Comparison of ENCODE assay signal across 10 mouse cellular contexts in the genomic region with DNA sequence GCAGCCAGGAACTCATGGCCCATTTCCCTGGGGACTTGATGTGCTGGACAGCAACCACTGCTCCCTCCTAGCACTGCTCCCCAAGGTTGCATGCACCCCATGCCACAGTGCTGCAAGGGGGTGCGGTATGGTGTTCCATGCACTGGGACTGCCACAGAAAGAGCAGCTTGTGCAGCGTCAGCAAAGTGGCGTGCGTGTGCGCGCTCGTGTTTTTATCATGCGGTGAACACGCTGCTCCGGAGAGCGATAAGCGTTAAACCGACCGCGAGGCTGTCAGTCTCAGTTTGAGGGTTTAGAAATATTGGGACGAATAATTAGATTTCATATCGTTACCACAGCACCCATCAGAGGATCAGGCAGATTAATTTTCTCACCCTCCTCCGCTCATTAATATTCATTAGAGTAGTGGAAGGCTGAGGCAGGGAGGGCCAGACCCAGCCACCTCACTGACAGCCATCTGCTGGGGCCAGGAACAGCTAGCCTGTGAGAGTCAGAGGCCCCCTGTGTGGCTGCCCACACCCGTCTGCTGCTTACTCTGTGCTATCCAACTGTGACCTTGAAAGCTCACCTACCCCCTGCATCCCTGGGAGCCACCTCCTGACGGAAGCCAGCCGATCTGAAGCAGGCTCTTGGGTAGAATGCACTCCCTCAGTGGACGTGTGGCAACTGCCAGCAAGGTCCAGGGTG. TPM values are rescaled to one million over a fixed set of nuclear protein-coding genes. Genes with fewer than 3 reads are reported as not detected.
DNase-seq lines count a peak whose midpoint lies in the region; ATAC-seq and TF ChIP-seq lines count a peak whose summit lies in the region.
"Had no signal": no experiment of that assay in that cellular context is flagged by ENCODE, and none has a peak within 500 bp of the region (broad histone marks: within the 10 kb centered on the region; RNA-seq: fewer than 3 reads in every experiment).

No protein-coding gene starts in this region.

- H3K27ac ChIP-seq in heart, embryonic 15.5 days: peak overlapping the region; percentile 70
- peak overlapping the region; percentile 65 for H3K27ac ChIP-seq in liver, adult 2 months (replicated peaks; ENCODE audit: insufficient read depth, low read depth, low read length)
- H3K27ac ChIP-seq in neural tube, embryonic 13.5 days (replicated peaks): peak overlapping the region; percentile 29; the same call in 1 of the 2 replicates

- H3K4me2 ChIP-seq in heart, embryonic 15.5 days: no peak overlapping the region
- no peak overlapping the region for H3K4me2 ChIP-seq in neural tube, embryonic 13.5 days

- no peaks in the 10 kb centered on the region for H3K79me2 ChIP-seq in liver, adult 2 months (ENCODE audit: control insufficient read depth, insufficient read depth, low read length)

- H3K4me1 ChIP-seq in heart, embryonic 15.5 days (replicated peaks): peaks cover 72% of the 10 kb centered on the region
- H3K4me1 ChIP-seq in liver, adult 2 months (ENCODE audit: control insufficient read depth, insufficient read depth, low read length): peaks cover 35% of the 10 kb centered on the region
- peaks cover 42% of the 10 kb centered on the region for H3K4me1 ChIP-seq in neural tube, embryonic 13.5 days (replicated peaks)

- H3K9ac ChIP-seq in heart, embryonic 15.5 days: no peak overlapping the region
- peak overlapping the region; percentile 45 for H3K9ac ChIP-seq in liver, adult 2 months (ENCODE audit: low read depth, low read length)
- no peak overlapping the region for H3K9ac ChIP-seq in neural tube, embryonic 13.5 days

- no peak for TF ChIP-seq CTCF in liver, adult 2 months (IDR thresholded peaks at IDR 0.05; ENCODE audit: low read depth, low read length)

- 75% methylated on average over 22 of the region's 22 CpGs for WGBS in heart, embryonic 15.5 days
- 80% methylated on average over 22 of the region's 22 CpGs for WGBS in liver, adult 2 months
- 67% methylated on average over 22 of the region's 22 CpGs for WGBS in neural tube, embryonic 13.5 days

- DNase-seq in heart, adult 9 months (ENCODE audit: low spot score in 2 of 2): no peak
- DNase-seq in liver, adult 2 months (ENCODE audit: extremely low read depth, low read depth, low spot score): no peak
- no peak for DNase-seq in kidney, postnatal 10 days
- DNase-seq in thymus, postnatal 0 days (ENCODE audit: low spot score): no peak
- DNase-seq in left cerebral cortex, postnatal 14 days (ENCODE audit: low spot score in 2 of 2): no peak
- DNase-seq: kidney, postnatal 14 days; lung, adult 18-20 months had no signal

- ATAC-seq in heart, embryonic 15.5 days (replicated peaks; ENCODE audit: insufficient number of reproducible peaks, insufficient read depth, low FRiP score, low read depth): no peak
- peak; percentile 55 for ATAC-seq in erythroid progenitor cell, adult 5-6 weeks (replicated peaks; ENCODE audit: low FRiP score, poor library complexity, severe bottlenecking)
- no peak; the same call in 1 of the 2 replicates for ATAC-seq in neural tube, embryonic 13.5 days (ENCODE audit: low read depth)

- H3K9me3 ChIP-seq in heart, embryonic 15.5 days (replicated peaks): no peaks in the 10 kb centered on the region
- H3K9me3 ChIP-seq in neural tube, embryonic 13.5 days: no peaks in the 10 kb centered on the region

- no peak for TF ChIP-seq POLR2A in liver, adult 2 months (IDR thresholded peaks at IDR 0.05; ENCODE audit: extremely low read depth, insufficient read depth, low read length)

- no peak overlapping the region for H3K4me3 ChIP-seq in heart, embryonic 15.5 days
- H3K4me3 ChIP-seq in liver, adult 2 months (ENCODE audit: insufficient read depth, low read depth, low read length): no peak overlapping the region
- no peak overlapping the region for H3K4me3 ChIP-seq in neural tube, embryonic 13.5 days

- 0 out of 2 replicates have a peak, but pooled peaks cover 3% of the 10 kb centered on the region for H3K27me3 ChIP-seq in heart, embryonic 15.5 days
- no peaks in the 10 kb centered on the region for H3K27me3 ChIP-seq in liver, adult 2 months (ENCODE audit: control insufficient read depth, insufficient read depth, low read length)
- H3K27me3 ChIP-seq in neural tube, embryonic 13.5 days: peaks cover 13% of the 10 kb centered on the region

- intact Hi-C loops in left cerebral cortex, postnatal 14 days (cut with DNase I): loop anchor here (5.0 kb wide), 1 partner anchor 357 kb away; no protein-coding TSS in a partner anchor

- peaks cover 18% of the 10 kb centered on the region for H3K36me3 ChIP-seq in heart, embryonic 15.5 days
- H3K36me3 ChIP-seq in liver, adult 2 months (ENCODE audit: control insufficient read depth, insufficient read depth, low read length): peaks cover 13% of the 10 kb centered on the region; the same call in 1 of the 2 replicates
- no peaks in the 10 kb centered on the region for H3K36me3 ChIP-seq in neural tube, embryonic 13.5 days

RNA-seq across cellular contexts. Expression of gene Trhr2, which starts 30.9 kb away (rescaled TPM):
- polyA plus RNA-seq in heart, embryonic 15.5 days (2015; fragmentation: Nextera tagmentation; extraction: Ambion mirVana): not detected in 2 replicates
- not detected in 2 replicates for total RNA-seq in erythroid progenitor cell, adult 5-6 weeks (2015; ENCODE audit: low replicate concordance)
- not detected in 2 replicates for total RNA-seq in erythroid progenitor cell, adult 5-6 weeks (2017; ENCODE audit: low replicate concordance)
- not detected in 2 replicates for total RNA-seq in liver, adult 2 months (2014; rRNA removed)
- polyA plus RNA-seq in liver, adult 2 months (2012; rRNA removed): not detected in 2 replicates
- polyA plus RNA-seq in neural tube, embryonic 13.5 days (2015; fragmentation: Nextera tagmentation; extraction: Ambion mirVana): not detected in 2 replicates
- not detected in 2 replicates for polyA plus RNA-seq in thymus, postnatal 0 days (2015; fragmentation: Nextera tagmentation; extraction: Ambion mirVana)
- total RNA-seq in left cerebral cortex, postnatal 14 days (2021): 1 to 10 TPM; 2.3 to 3.0 TPM

RNA-seq across cellular contexts. Expression of gene Zc3h18, which starts 46.7 kb away (rescaled TPM):
- 26.1 and 31.0 TPM in 2 replicates for polyA plus RNA-seq in heart, embryonic 15.5 days (2015; fragmentation: Nextera tagmentation; extraction: Ambion mirVana)
- total RNA-seq in erythroid progenitor cell, adult 5-6 weeks (2015; ENCODE audit: low replicate concordance): 32.3 and 32.8 TPM in 2 replicates
- total RNA-seq in erythroid progenitor cell, adult 5-6 weeks (2017; ENCODE audit: low replicate concordance): 57.9 and 58.0 TPM in 2 replicates
- 10.9 and 14.0 TPM in 2 replicates for total RNA-seq in liver, adult 2 months (2014; rRNA removed)
- 18.3 and 22.3 TPM in 2 replicates for polyA plus RNA-seq in liver, adult 2 months (2012; rRNA removed)
- 37.0 and 43.6 TPM in 2 replicates for polyA plus RNA-seq in neural tube, embryonic 13.5 days (2015; fragmentation: Nextera tagmentation; extraction: Ambion mirVana)
- polyA plus RNA-seq in thymus, postnatal 0 days (2015; fragmentation: Nextera tagmentation; extraction: Ambion mirVana): 41.0 and 41.7 TPM in 2 replicates
- 10 to 100 TPM; 36.0 to 39.4 TPM for total RNA-seq in left cerebral cortex, postnatal 14 days (2021)

RNA-seq across cellular contexts. Expression of gene Zfpm1, which starts 47.8 kb away (rescaled TPM):
- 3.8 and 3.9 TPM in 2 replicates for polyA plus RNA-seq in heart, embryonic 15.5 days (2015; fragmentation: Nextera tagmentation; extraction: Ambion mirVana)
- total RNA-seq in erythroid progenitor cell, adult 5-6 weeks (2015; ENCODE audit: low replicate concordance): 176 and 254 TPM in 2 replicates
- 303 and 467 TPM in 2 replicates for total RNA-seq in erythroid progenitor cell, adult 5-6 weeks (2017; ENCODE audit: low replicate concordance)
- 7.9 and 8.4 TPM in 2 replicates for total RNA-seq in liver, adult 2 months (2014; rRNA removed)
- 56.5 and 67.5 TPM in 2 replicates for polyA plus RNA-seq in liver, adult 2 months (2012; rRNA removed)
- polyA plus RNA-seq in neural tube, embryonic 13.5 days (2015; fragmentation: Nextera tagmentation; extraction: Ambion mirVana): 0.83 and 0.89 TPM in 2 replicates
- polyA plus RNA-seq in thymus, postnatal 0 days (2015; fragmentation: Nextera tagmentation; extraction: Ambion mirVana): 3.9 and 5.4 TPM in 2 replicates
- 10 to 100 TPM; 20.4 to 25.2 TPM for total RNA-seq in left cerebral cortex, postnatal 14 days (2021)
